Mouse (Mus musculus): ENCODE measurements around the gene Ppih.

DNA sequence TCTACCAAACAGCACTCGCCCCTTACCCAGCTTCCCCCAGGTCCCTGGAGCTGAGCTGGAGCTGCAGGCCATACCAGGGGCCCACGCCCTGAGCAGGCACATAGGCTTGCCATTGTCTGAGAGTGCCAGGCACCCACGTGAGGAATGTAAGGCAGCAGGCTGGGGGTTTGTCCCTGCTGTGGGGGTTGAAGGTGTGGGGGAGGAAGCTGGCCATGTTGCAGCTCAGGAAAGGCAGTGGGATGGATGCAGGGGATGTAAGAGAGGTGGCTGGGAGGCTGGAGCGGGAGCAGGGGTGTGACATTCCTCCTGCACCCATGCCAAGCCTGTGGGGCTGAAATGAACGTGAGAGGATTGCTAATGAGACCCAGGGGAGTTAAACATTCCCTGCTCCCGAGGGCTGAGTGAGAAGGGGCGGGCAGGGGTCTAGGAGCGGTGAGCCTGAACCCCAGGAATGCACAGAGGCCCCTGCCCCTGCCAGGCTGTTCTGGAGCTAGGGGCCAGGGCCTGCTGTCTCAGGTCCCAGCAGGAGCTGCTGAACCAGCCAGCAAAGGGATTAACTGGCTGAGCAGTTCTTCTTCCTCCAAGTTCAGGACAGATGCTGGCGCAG is 66.2 kb downstream of the Ppih start:
- no peak for TF ChIP-seq CTCF (IDR thresholded peaks at IDR 0.05; ENCODE audit: low read depth, low read length)
- TF ChIP-seq GATA1 (IDR thresholded peaks at IDR 0.05; ENCODE audit: borderline replicate concordance, low read length) = no peak
- TF ChIP-seq POLR2AphosphoS5 (IDR thresholded peaks at IDR 0.05; ENCODE audit: insufficient replicate concordance, low read depth, low read length) = no peak

All from G1E (cell line).